Mouse (Mus musculus) megakaryocyte, adult 5-6 weeks (primary cell): ENCODE measurements around the gene Gm20388. TPM values are rescaled to one million over a fixed set of nuclear protein-coding genes. Genes with fewer than 3 reads are reported as not detected.

ENCODE experiments used
- ATAC-seq: 2 replicates; pipeline ENCODE4 v1.8.0; 2016; ENCODE audit warnings: mild to moderate bottlenecking, inconsistent platforms; ENCODE audit not compliant: poor library complexity, severe bottlenecking
- total RNA-seq, 2 experiments: library from RNA; stranded (forward) in 1 of 2; stranded (reverse) in 1 of 2; fragments of 153-499, 151-499 nt in 1 of 2; fragments of 221-1000, 200-1000 nt in 1 of 2; gene quantifications; 2 replicates each; pipeline versions ENCODE4 v1.2.3 to v1.2.4; 2015 to 2017

The Gm20388 gene
- total RNA-seq, 2 experiments from 2014 or later: 7.6 to 15.5 TPM

DNA sequence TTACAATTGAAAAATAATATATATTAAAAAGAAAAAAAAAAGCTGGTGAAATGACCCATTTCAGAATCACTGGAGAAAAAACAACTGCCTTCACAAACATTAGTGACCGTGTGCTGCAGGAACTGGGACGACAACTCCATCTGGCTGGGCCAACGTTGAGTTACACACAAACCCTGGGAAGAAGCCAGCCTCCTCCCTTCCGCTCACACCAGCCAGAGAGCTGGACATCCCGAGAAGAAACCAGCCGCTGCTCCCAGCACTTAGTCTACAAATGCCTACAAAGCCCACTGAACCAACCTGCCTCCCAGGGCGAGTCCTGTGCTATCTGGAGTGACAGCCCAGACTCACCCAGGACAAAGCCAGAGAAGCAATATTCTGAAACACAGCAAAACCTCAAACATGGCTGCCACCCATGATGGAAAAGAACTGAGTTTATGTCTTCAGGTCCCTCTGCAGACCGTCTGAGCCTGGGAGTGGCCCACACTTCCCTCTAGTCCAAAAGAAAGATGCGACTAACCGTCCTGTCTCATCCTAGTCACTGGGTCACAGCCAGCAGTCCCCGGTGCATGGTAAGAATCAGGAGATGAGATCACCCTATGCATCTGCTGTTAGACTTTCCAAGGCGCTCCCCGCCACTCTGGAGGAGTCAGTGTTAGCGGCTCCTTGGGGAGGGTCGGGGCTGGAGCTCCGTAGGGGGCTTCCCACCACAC is 1651.2 kb downstream of the Gm20388 start:
- ATAC-seq: no peak

GRCm38 (mm10) chr8:121562941-121563351 is 1652.3 kb downstream of the Gm20388 start:
- no peak for ATAC-seq

DNA sequence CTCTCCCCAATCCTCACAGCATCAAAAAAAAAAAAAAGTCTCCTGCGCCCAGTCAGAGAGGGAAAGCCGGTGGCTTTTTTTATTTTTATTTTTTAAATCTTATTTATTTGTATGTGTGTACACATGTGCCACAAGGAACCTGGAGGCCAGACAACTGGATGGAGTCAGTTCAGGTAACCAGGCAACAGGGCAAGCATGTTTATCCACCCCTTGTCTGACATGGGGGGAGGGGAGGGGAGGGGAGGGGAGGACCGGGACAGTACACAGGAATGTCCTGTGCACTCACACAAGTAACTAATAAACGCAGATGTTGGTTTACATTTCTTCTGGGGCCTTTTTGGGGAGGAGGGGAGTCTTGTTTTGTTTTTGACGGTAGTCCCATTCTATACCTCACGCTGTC is 1653.1 kb downstream of the Gm20388 start:
- no peak for ATAC-seq

- no peak for ATAC-seq
Observed at GRCm38 (mm10) chr8:121568321-121568720, 1657.7 kb downstream of the Gm20388 start.

DNA sequence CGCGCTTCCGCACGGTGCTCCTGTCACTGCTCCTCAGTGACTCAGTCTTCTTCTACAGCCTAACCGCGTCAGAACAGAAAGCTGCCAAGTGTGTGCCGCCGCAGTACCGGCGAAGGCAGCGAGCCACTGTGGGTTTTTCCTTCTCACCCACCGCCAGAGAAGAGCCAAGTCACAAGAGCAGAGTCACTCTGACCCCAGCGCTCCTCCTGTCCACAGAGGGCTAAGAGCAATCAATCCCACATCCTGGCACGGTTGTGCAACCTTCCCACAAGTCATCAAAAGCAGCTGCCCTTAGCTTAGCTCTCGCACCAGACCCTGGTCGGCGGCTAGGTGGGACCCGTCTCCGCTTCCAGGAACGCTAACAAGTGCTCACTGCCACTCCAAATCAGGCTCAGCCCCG is 1659.7 kb downstream of the Gm20388 start:
- ATAC-seq: peak; percentile 84

- peak; percentile 14 for ATAC-seq
Observed at GRCm38 (mm10) chr8:121570801-121571200, 1660.2 kb downstream of the Gm20388 start.

GRCm38 (mm10) chr8:121572121-121572520 is 1661.5 kb downstream of the Gm20388 start:
- ATAC-seq: no peak

- peak; percentile 57 for ATAC-seq
Observed at GRCm38 (mm10) chr8:121573275-121573674, 1662.6 kb downstream of the Gm20388 start.

DNA sequence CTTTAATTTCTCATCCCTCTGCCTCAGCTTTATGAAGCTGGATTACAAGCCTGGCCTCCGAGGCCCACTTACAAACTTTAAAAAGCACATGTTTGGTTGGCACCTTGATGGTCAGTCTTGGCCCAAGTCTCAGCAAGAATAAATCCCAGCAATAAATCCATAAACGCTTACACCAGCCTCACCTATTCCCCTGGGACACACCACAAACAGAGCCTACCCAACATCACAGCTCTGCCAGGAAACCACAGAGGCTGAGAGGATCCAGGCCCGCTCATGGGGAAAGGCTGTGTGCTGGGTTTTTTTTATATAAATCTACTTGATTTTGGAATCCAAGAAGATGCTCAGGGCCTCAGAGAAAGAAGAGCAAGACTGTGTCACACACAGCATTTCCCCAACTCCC is 1665.0 kb downstream of the Gm20388 start:
- ATAC-seq: no peak

DNA sequence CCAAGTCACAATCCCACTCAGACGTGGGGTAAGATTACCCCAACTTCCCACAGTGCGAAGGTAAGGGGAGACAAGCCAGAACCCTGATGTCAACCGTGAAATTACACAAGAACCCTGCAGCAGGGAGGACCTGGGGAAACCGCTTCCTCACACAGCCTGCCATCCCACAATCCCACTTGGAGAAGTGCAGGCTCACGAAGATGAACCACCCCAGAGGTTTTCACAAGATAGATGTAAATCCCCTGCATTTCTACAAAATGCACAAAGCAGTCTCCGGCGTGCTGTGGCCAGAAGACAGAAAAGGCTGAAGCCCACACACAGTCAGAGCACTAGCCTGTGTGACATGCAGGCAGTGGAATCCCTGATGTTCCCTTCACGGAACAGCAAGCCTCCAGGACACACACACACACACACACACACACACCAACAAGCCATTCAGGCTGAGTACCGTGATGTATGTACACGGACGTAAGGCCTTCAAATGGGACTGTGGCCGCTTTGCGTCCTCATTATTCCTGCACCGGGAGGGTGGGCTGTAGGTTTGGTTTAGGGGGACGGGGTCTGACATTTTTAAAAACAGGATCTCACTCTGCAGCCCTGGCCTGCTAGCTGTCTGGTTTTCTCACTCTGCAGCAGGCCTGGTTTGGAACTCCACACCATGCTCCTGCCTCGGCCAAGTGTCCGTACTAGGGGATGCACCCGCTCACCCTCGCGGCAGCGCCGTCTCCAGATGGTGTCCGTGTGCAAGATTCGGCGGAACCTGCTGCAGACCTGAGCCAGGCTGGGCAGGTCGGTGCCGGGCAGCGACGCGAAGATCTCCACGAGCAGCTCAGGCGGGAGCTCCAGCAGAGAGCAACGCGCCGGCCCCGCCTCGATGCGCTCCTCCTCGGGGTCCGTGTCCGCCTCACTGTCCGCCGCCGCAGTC is 1667.4 kb downstream of the Gm20388 start:
- no peak for ATAC-seq

- peak; percentile 79 for ATAC-seq
Observed at GRCm38 (mm10) chr8:121578676-121579451, 1668.2 kb downstream of the Gm20388 start, which contains the start of gene Fbxo31. Fbxo31 (minus strand) TSS chr8:121578806.

DNA sequence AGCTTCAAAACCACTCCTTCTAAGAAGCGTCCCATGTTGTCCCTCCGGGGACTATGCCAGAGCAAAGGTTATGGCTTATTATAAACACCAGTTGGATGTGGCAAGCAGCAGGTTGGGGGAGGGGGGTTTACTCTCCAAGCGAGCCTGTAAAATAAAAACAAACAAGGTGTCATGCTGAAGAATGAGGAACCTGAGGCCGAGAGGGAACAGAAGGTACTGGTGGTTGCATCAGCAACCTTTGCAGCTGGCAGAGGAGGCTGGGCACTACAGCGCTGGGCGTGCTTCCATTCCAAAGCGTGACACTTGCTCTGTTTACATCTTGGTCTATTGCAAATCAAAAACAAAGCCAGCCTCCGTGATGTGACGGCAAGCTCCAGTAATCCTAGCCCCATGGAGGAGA is 1669.8 kb downstream of the Gm20388 start:
- peak; percentile 55 for ATAC-seq

- no peak for ATAC-seq
Observed at GRCm38 (mm10) chr8:121583653-121584052, 1673.0 kb downstream of the Gm20388 start.

GRCm38 (mm10) chr8:121584730-121585129 is 1674.1 kb downstream of the Gm20388 start:
- ATAC-seq: no peak

DNA sequence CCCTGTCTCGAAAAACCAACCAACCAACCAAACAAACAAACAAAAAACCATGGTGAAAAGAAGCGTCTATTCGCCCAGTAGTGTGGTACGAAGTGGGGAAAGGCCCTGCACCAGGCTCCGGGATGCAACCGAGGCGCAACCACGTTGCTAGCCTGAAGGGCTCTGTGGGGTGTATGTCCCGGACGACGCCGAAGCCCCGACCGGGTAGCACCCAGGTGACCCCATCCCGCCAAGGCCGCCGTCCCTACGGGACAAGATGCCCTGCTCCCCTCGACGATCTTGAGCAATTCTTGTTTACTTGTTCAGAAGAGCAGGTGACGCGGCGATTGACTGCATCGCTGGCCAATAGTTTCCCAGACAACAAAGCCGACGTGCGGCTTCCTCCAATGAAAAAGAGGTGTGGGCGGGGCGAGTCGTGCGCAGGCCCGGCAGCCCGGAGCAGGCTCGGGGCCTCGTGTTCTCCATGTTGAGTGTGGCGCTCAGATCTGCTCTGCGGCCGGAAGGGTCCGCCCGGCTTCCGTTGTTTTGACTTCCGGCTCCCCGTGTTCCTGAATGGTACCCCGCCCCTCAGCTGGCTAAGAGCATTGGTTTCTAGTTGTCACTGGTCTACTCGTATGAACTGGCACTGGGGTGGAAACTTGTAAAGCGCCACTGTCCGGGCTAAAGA is 1674.7 kb downstream of the Gm20388 start:
- peak; percentile 83 for ATAC-seq

GRCm38 (mm10) chr8:121588750-121589149 is 1678.1 kb downstream of the Gm20388 start:
- no peak for ATAC-seq

DNA sequence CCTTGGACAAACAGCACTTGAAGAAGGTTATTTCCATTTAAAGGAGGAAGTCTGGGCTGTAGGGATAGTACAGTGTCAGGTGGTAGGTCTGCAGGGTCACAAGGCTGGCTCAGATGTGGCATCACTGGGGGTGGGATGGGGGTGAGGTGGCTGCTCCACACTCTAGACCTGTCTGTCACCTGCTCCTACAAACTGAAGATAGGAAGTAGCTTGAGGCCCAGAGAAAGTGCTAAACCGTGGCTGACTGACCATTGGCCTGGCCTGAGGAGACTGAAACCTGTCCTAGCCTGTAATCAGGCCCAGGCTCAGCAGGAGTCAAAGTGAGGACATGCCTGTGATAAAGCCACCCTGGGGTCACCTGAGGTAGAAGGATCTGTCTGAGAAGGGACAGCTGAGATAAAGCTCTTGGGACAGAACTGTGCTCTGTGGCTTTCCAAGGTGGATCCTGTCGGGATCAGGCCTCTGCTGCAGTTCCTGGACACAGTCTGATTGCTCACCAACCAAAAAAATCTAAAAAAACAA is 1678.6 kb downstream of the Gm20388 start:
- ATAC-seq: no peak

DNA sequence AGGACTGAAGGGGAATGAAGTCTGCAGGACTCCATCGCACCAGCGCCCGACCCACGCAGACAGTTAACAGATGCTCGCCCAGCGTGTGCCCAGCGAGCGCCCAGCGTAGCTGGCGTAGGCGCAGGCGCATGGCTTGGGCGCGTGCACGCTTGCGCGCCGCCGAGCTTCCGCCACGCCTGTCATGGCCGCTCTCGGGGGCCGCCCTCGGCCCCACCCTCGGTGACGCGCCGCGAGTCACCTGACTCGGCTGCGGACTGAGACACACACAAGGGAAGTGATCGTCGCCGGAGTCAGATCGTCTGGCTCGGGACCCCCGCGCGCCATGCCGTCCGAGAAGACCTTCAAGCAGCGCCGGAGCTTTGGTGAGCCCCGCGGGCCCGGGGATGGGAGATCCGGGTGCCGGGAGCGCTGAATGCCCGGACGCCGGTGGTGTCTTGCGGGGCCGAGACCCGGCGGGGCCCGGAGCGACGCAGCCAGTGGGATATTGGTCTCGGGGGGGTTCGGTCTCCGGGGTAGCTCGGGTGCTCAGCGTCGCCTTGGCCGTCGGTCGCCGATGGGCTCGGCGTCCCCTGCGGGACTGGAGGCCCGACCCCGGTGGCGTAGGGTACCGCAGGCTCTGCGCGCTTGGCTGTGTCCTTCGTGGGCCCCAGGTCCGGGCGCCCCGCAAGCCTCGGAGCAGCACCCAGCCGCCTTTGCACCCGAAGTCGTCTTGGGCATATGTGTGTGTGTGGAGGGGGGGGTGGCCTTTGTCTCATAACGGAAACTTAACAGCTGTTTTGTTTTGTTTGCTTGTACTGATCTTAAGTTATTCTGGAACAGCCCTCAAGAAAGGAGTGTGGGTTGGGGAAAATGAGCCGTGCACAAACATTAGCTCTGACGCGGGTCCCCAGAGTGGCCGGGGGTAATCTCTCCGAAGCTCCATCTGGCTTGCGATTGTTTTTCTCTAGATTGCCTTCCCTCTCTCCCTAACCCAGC is 1679.8 kb downstream of the Gm20388 start, which contains the start of gene Map1lc3b:
Gene Map1lc3b, plus strand, starts transcription at position 159 of the 975 bp plus-strand sequence.
- peak; percentile 77 for ATAC-seq
